Mouse (Mus musculus): Measurements from ENCODE around the gene Ano6. TPM values are rescaled to one million over a fixed set of nuclear protein-coding genes. Genes with fewer than 3 reads are reported as not detected.
A peak's percentile ranks its signal among the peaks of the same experiment; 100 is the strongest.

The Ano6 gene
- total and polyA plus RNA-seq, 3 experiments, result 14.1 to 19.6 (median 17.3) TPM

DNA sequence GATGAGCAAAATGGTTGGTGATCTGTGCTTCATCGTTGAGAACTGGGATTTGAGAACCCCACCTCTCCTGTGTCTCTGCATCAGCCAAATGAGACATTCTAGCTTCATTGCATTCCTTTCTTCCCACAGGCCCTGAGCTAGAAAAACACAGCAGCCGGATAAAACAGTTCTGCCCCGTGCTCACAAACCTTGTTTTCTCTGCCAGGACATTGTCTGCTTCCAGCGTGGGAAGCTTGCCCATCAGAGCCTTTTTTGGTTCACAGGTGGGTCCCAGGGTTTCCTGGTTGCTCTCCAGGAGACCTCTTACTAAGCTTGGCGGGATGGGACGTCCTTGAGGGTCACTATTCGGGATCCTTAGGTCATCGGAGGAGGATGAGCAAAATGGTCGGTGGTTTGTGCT is 42.6 kb downstream of the Ano6 start:
- intact Hi-C loops (cut with DNase I), result loop anchor here (1.0 kb wide), 1 partner anchor 73 kb away; no protein-coding TSS in a partner anchor
- TF ChIP-seq CTCF (IDR thresholded peaks at IDR 0.05), result no peak
- TF ChIP-seq EP300 (IDR thresholded peaks at IDR 0.05; ENCODE audit: insufficient read depth, low read depth, low read length), result no peak
- no peak for TF ChIP-seq POLR2A (IDR thresholded peaks at IDR 0.05; ENCODE audit: insufficient read depth, low read depth, low read length)
- 56% methylated on average over 9 of the region's 9 CpGs for WGBS
- H3K4me1 ChIP-seq (ENCODE audit: control insufficient read depth, insufficient read depth, low read length), result peaks cover 23% of the 10 kb centered on the region
- peaks cover 15% of the 10 kb centered on the region for H3K36me3 ChIP-seq (ENCODE audit: control insufficient read depth, insufficient read depth, low read length)
- H3K27me3 ChIP-seq (ENCODE audit: control insufficient read depth, insufficient read depth, low read length), result no peaks in the 10 kb centered on the region
- no peak overlapping the region for H3K4me3 ChIP-seq
- no peak overlapping the region for H3K9ac ChIP-seq (ENCODE audit: low read depth, low read length)
- no peak for DNase-seq
- no peaks in the 10 kb centered on the region; the same call in 1 of the 2 replicates for H3K79me2 ChIP-seq (replicated peaks; ENCODE audit: control insufficient read depth, insufficient read depth, low read length)
- no peak overlapping the region for H3K27ac ChIP-seq

DNA sequence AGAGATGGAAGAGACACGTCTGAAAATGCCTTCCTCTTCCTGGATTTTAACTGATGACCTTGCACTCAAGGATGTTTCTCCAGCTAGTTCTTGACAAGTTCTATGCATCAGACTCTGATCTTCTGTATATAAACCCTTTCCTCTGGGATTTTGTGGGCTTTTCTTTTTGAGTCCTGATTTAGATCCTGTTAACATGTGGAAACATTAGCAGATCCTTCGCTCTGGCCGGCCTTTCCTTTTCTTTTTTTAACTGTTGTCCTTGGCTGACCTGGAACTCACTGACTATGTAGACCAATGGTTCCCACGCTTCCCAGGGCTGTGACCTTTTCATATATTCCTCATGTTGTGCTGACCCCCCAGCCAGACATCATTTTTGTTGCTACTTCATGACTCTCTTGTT is 45.4 kb downstream of the Ano6 start:
- TF ChIP-seq EP300 (IDR thresholded peaks at IDR 0.05; ENCODE audit: insufficient read depth, low read depth, low read length) (no peak), POLR2A (IDR thresholded peaks at IDR 0.05; ENCODE audit: insufficient read depth, low read depth, low read length) (no peak), CTCF (IDR thresholded peaks at IDR 0.05) (no peak)
- H3K79me2 ChIP-seq (replicated peaks; ENCODE audit: control insufficient read depth, insufficient read depth, low read length), result peaks cover 1% of the 10 kb centered on the region; the same call in 1 of the 2 replicates
- WGBS, result 6% methylated on average over 4 of the region's 4 CpGs
- H3K4me1 ChIP-seq (ENCODE audit: control insufficient read depth, insufficient read depth, low read length), result peaks cover 22% of the 10 kb centered on the region
- intact Hi-C loops (cut with DNase I), result no loop called here
- peak overlapping the region; percentile 72 for H3K27ac ChIP-seq
- H3K4me3 ChIP-seq, result no peak overlapping the region
- H3K27me3 ChIP-seq (ENCODE audit: control insufficient read depth, insufficient read depth, low read length), result no peaks in the 10 kb centered on the region
- H3K9ac ChIP-seq (ENCODE audit: low read depth, low read length), result no peak overlapping the region
- peaks cover 15% of the 10 kb centered on the region for H3K36me3 ChIP-seq (ENCODE audit: control insufficient read depth, insufficient read depth, low read length)
- DNase-seq, result no peak

DNA sequence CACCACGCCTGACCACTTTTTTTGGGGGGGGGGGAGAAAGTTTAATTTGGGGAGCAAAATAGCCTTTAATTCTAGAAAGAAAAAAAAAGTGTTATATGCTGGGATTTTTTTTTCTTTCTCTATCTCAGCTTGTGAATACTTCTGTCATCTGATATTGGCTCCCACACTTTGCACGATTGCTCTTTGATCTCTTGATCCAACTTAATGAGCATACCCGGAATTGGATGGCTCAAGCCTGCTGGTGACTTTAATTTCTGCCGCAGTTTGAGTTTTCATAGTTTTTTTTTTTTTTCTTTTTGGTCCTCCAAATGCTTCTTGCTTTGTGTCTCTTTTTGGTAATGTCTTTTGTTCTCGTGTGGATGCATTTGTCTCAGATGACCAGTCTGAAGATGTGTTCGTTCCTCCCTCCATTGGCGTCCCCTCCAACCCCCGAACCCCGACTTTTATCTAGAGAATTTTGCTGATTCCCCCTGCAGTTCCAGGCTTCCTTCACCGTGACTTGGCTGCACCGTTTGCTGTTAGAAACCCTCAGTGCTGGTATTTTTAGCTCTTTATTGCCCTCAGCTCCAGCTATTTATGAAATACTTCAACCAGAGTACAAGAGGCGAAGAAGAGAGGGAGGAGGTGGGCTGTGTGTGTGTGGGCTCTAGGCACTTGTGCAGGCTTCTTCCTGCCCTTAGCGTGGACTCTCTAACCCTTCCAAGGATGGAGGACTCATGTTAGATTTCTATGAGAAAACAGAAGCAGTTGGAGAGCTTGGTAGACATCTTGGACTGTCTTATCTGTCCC is 46.2 kb downstream of the Ano6 start:
- Histone ChIP-seq H3K27me3 (ENCODE audit: control insufficient read depth, insufficient read depth, low read length) (no peaks in the 10 kb centered on the region), H3K27ac (peak overlapping the region; percentile 72), H3K36me3 (ENCODE audit: control insufficient read depth, insufficient read depth, low read length) (peaks cover 15% of the 10 kb centered on the region), H3K4me3 (no peak overlapping the region), H3K4me1 (ENCODE audit: control insufficient read depth, insufficient read depth, low read length) (peaks cover 20% of the 10 kb centered on the region), H3K79me2 (replicated peaks; ENCODE audit: control insufficient read depth, insufficient read depth, low read length) (0 out of 2 replicates have a peak, but pooled peaks cover 1% of the 10 kb centered on the region), H3K9ac (ENCODE audit: low read depth, low read length) (no peak overlapping the region)
- intact Hi-C loops (cut with DNase I), result no loop called here
- no peak for DNase-seq
- 0 out of 2 replicates have a peak, but pooled peaks have one; percentile 5 for TF ChIP-seq CTCF (IDR thresholded peaks at IDR 0.05)
- no peak for TF ChIP-seq POLR2A (IDR thresholded peaks at IDR 0.05; ENCODE audit: insufficient read depth, low read depth, low read length)
- 40% methylated on average over 13 of the region's 13 CpGs for WGBS

DNA sequence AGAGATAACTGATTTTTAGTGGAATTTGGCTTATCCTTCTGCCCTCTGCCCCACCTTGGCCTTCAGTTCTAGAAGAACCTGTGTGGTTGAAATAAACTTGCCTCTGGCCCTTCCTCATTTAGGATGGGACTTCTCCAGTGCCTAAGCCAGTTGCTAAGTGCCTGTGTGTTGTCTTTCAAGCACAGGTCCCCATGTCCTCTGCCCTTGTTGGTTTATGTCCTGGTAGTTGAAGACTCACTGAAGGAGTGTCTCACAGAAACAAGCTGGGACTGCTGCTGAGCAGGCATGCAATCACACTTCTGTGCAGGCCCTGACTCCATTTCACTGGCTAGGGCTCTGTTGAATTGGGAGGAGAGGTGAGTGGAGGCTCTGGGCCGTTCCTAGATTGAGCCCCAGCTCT is 46.9 kb downstream of the Ano6 start:
- Histone ChIP-seq H3K79me2 (replicated peaks; ENCODE audit: control insufficient read depth, insufficient read depth, low read length) (0 out of 2 replicates have a peak, but pooled peaks cover 1% of the 10 kb centered on the region), H3K27ac (peak overlapping the region; percentile 72), H3K4me1 (ENCODE audit: control insufficient read depth, insufficient read depth, low read length) (peaks cover 20% of the 10 kb centered on the region), H3K36me3 (ENCODE audit: control insufficient read depth, insufficient read depth, low read length) (peaks cover 15% of the 10 kb centered on the region), H3K4me3 (no peak overlapping the region), H3K27me3 (ENCODE audit: control insufficient read depth, insufficient read depth, low read length) (no peaks in the 10 kb centered on the region), H3K9ac (ENCODE audit: low read depth, low read length) (no peak overlapping the region)
- DNase-seq, result no peak
- 84% methylated on average over 1 of the region's 1 CpGs for WGBS
- intact Hi-C loops (cut with DNase I), result no loop called here
- no peak for TF ChIP-seq POLR2A (IDR thresholded peaks at IDR 0.05; ENCODE audit: insufficient read depth, low read depth, low read length)
- no peak for TF ChIP-seq EP300 (IDR thresholded peaks at IDR 0.05; ENCODE audit: insufficient read depth, low read depth, low read length)
- no peak for TF ChIP-seq CTCF (IDR thresholded peaks at IDR 0.05)

DNA sequence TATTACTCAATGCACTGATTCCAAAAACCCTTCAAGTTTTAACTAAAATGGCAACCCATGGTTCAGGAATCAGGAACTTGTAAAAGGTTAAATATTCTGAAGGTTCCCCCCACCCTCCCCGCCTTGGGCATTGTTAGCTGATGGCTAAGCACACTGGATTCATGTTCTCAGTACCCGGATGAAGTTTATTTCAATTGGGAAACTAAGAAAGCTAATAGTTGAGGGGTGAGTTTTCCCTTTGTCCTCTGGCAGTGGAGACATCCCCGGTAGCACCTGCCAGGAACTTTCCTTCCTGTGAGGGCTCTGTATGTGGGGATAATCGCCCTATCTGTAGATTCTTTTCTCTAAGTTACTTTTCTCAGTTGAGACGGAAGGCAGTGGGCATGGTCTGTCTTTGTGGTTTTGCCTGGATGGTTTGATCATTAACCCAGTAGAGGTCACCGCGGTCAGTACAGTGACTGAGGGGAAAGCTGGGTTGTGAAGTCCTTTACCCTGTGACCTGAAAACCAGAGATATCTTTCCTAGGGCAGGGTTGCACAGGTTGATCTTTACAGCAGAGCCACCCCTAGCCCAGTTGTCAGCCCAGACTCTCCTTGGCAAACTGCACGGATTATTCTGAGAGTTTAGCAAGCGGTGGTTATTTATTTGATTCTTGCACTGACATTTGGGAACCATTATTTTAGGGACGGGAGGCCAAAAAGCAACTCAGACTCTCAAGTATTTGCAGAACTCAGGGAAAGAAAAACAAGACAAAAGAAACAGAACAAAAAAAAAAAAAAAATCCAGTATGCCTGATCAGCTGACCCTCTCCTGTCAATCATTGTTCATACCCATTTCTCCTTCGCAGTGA is 47.8 kb downstream of the Ano6 start:
- H3K27me3 ChIP-seq (ENCODE audit: control insufficient read depth, insufficient read depth, low read length), result no peaks in the 10 kb centered on the region
- TF ChIP-seq CTCF (IDR thresholded peaks at IDR 0.05), result no peak
- no peak for TF ChIP-seq POLR2A (IDR thresholded peaks at IDR 0.05; ENCODE audit: insufficient read depth, low read depth, low read length)
- no peak for TF ChIP-seq EP300 (IDR thresholded peaks at IDR 0.05; ENCODE audit: insufficient read depth, low read depth, low read length)
- WGBS, result 52% methylated on average over 11 of the region's 11 CpGs
- intact Hi-C loops (cut with DNase I), result no loop called here
- H3K27ac ChIP-seq, result peak overlapping the region; percentile 72
- DNase-seq, result no peak
- no peak overlapping the region for H3K9ac ChIP-seq (ENCODE audit: low read depth, low read length)
- H3K79me2 ChIP-seq (replicated peaks; ENCODE audit: control insufficient read depth, insufficient read depth, low read length), result 0 out of 2 replicates have a peak, but pooled peaks cover 1% of the 10 kb centered on the region
- H3K36me3 ChIP-seq (ENCODE audit: control insufficient read depth, insufficient read depth, low read length), result peaks cover 15% of the 10 kb centered on the region
- peaks cover 21% of the 10 kb centered on the region for H3K4me1 ChIP-seq (ENCODE audit: control insufficient read depth, insufficient read depth, low read length)
- no peak overlapping the region for H3K4me3 ChIP-seq
